Mouse (Mus musculus) neural tube, embryonic 11.5 days (tissue): ENCODE measurements at regions not wholly inside any gene's neighbourhood (a gene's known extent, or its start where the extent isn't known, plus 50 kb on each side); places are given as distances from the start of the nearest gene placed in this dataset.

Source experiments
- ATAC-seq: fragments of 200-750 bp; cut with Nextera tagmentation; 2 replicates; pipeline ENCODE4 v1.8.0; 2017; ENCODE audit warnings: moderate number of reproducible peaks, mild to moderate bottlenecking, moderate TSS enrichment, moderate library complexity; ENCODE audit not compliant: insufficient read depth, low FRiP score, low TSS enrichment
- DNase-seq: peaks from one replicate; pipeline ENCODE4 v3.0.0-alpha.2; 2015; ENCODE audit warnings: low spot score
- H3K27ac ChIP-seq: fragments of 300-500 bp; sonication (generic); 2 replicates; pipeline ENCODE4 v1.5.1; 2014; ENCODE audit warnings: low read depth, mild to moderate bottlenecking, low read length
- H3K27me3 ChIP-seq: fragments of 300-500 bp; sonication (generic); 2 replicates; pipeline ENCODE4 v1.6.1; 2014; ENCODE audit warnings: mild to moderate bottlenecking, low read length, mixed read lengths; ENCODE audit not compliant: control insufficient read depth, insufficient read depth
- H3K36me3 ChIP-seq: fragments of 300-500 bp; sonication (generic); 2 replicates; pipeline ENCODE4 v1.6.1; 2014; ENCODE audit warnings: mild to moderate bottlenecking, low read length, moderate library complexity, mixed read lengths; ENCODE audit not compliant: control insufficient read depth, insufficient read depth
- H3K4me1 ChIP-seq: fragments of 300-500 bp; sonication (generic); 2 replicates; pipeline ENCODE4 v1.6.1; 2014; ENCODE audit warnings: low read length, mixed read lengths; ENCODE audit not compliant: control insufficient read depth, insufficient read depth
- H3K4me2 ChIP-seq: fragments of 300-500 bp; sonication (generic); 2 replicates; pipeline ENCODE4 v1.6.1; 2014; ENCODE audit warnings: low read depth, mild to moderate bottlenecking, moderate library complexity
- H3K4me3 ChIP-seq: fragments of 300-500 bp; sonication (generic); 2 replicates; pipeline ENCODE4 v1.5.1; 2014; ENCODE audit warnings: low read depth, low read length
- H3K9ac ChIP-seq: fragments of 300-500 bp; sonication (generic); 2 replicates; pipeline ENCODE4 v1.6.1; 2014; ENCODE audit warnings: mild to moderate bottlenecking, low read length
- H3K9me3 ChIP-seq: fragments of 300-500 bp; sonication (generic); 2 replicates; pipeline ENCODE4 v1.6.1; 2016; ENCODE audit warnings: low read length; ENCODE audit not compliant: control insufficient read depth
- WGBS: fragments of 180-500 bp; shearing (Covaris S2); extraction: QIAGEN DNeasy Blood & Tissue Kit; methylation state at CpG from one replicate; pipeline ENCODE4 v1.1.7; 2014; 5-methylcytosine and 5-hydroxymethylcytosine counted together

GRCm38 (mm10) chr1:61146222-61146723, 168.5 kb downstream of the Icos start:
- 42% methylated on average over 3 of the region's 3 CpGs for WGBS
- DNase-seq, result no peak
- no peak overlapping the region for H3K9ac ChIP-seq
- H3K9me3 ChIP-seq, result no peaks in the 10 kb centered on the region
- no peak overlapping the region for H3K4me3 ChIP-seq
- H3K4me2 ChIP-seq, result no peak overlapping the region
- ATAC-seq, result no peak
- no peaks in the 10 kb centered on the region for H3K36me3 ChIP-seq
- H3K4me1 ChIP-seq, result peaks cover 31% of the 10 kb centered on the region
- no peaks in the 10 kb centered on the region for H3K27me3 ChIP-seq
- no peak overlapping the region for H3K27ac ChIP-seq

- Histone ChIP-seq H3K4me2 (no peak overlapping the region), H3K27ac (no peak overlapping the region), H3K9me3 (no peaks in the 10 kb centered on the region), H3K27me3 (no peaks in the 10 kb centered on the region), H3K4me3 (no peak overlapping the region), H3K9ac (no peak overlapping the region), H3K36me3 (no peaks in the 10 kb centered on the region), H3K4me1 (no peaks in the 10 kb centered on the region; the same call in 1 of the 2 replicates)
- WGBS, result 50% methylated on average over 2 of the region's 2 CpGs
- DNase-seq (no peak), ATAC-seq (no peak)
Measured at GRCm38 (mm10) chr1:61151742-61152141, 174.0 kb downstream of the Icos start.

- Histone ChIP-seq H3K9me3 (no peaks in the 10 kb centered on the region), H3K27me3 (no peaks in the 10 kb centered on the region), H3K4me1 (no peaks in the 10 kb centered on the region; the same call in 1 of the 2 replicates), H3K9ac (no peak overlapping the region), H3K4me2 (no peak overlapping the region), H3K4me3 (no peak overlapping the region), H3K36me3 (no peaks in the 10 kb centered on the region), H3K27ac (no peak overlapping the region)
- WGBS, result 78% methylated on average over 5 of the region's 5 CpGs
- DNase-seq, result no peak
- no peak for ATAC-seq
Measured at GRCm38 (mm10) chr1:61152157-61152556, 174.4 kb downstream of the Icos start.

- no peaks in the 10 kb centered on the region for H3K36me3 ChIP-seq
- DNase-seq (no peak), ATAC-seq (no peak)
- no peak overlapping the region for H3K9ac ChIP-seq
- H3K27me3 ChIP-seq, result no peaks in the 10 kb centered on the region
- no peaks in the 10 kb centered on the region; the same call in 1 of the 2 replicates for H3K4me1 ChIP-seq
- H3K9me3 ChIP-seq, result no peaks in the 10 kb centered on the region
- over 99% methylated on average over 3 of the region's 3 CpGs for WGBS
- H3K27ac ChIP-seq, result no peak overlapping the region
- no peak overlapping the region for H3K4me2 ChIP-seq
- no peak overlapping the region for H3K4me3 ChIP-seq
Measured at GRCm38 (mm10) chr1:61154216-61154615, 176.5 kb downstream of the Icos start.

GRCm38 (mm10) chr1:61157271-61157670, 179.5 kb downstream of the Icos start:
- Histone ChIP-seq H3K4me3 (no peak overlapping the region), H3K36me3 (no peaks in the 10 kb centered on the region), H3K9me3 (no peaks in the 10 kb centered on the region), H3K9ac (no peak overlapping the region), H3K27ac (no peak overlapping the region), H3K4me2 (no peak overlapping the region), H3K4me1 (no peaks in the 10 kb centered on the region), H3K27me3 (no peaks in the 10 kb centered on the region)
- DNase-seq, result no peak
- 73% methylated on average over 4 of the region's 4 CpGs for WGBS
- ATAC-seq, result no peak

- no peak overlapping the region for H3K9ac ChIP-seq
- H3K27me3 ChIP-seq, result no peaks in the 10 kb centered on the region
- H3K4me1 ChIP-seq, result no peaks in the 10 kb centered on the region
- 74% methylated on average over 3 of the region's 3 CpGs for WGBS
- H3K27ac ChIP-seq, result no peak overlapping the region
- H3K4me3 ChIP-seq, result no peak overlapping the region
- no peak overlapping the region for H3K4me2 ChIP-seq
- no peaks in the 10 kb centered on the region for H3K36me3 ChIP-seq
- no peaks in the 10 kb centered on the region for H3K9me3 ChIP-seq
- DNase-seq (no peak), ATAC-seq (no peak)
Measured at GRCm38 (mm10) chr1:61160505-61160904, 182.8 kb downstream of the Icos start.

GRCm38 (mm10) chr1:61164271-61164670, 186.5 kb downstream of the Icos start:
- Histone ChIP-seq H3K4me1 (no peaks in the 10 kb centered on the region), H3K4me2 (no peak overlapping the region), H3K27me3 (no peaks in the 10 kb centered on the region), H3K27ac (no peak overlapping the region), H3K9ac (no peak overlapping the region), H3K9me3 (no peaks in the 10 kb centered on the region), H3K4me3 (no peak overlapping the region), H3K36me3 (no peaks in the 10 kb centered on the region)
- no peak for ATAC-seq
- 86% methylated on average over 2 of the region's 2 CpGs for WGBS
- DNase-seq, result no peak

- H3K27ac ChIP-seq, result no peak overlapping the region
- H3K36me3 ChIP-seq, result no peaks in the 10 kb centered on the region
- no peak overlapping the region for H3K4me2 ChIP-seq
- DNase-seq (no peak), ATAC-seq (no peak)
- H3K27me3 ChIP-seq, result no peaks in the 10 kb centered on the region
- H3K9ac ChIP-seq, result no peak overlapping the region
- no peak overlapping the region for H3K4me3 ChIP-seq
- 86% methylated on average over 6 of the region's 6 CpGs for WGBS
- H3K9me3 ChIP-seq, result no peaks in the 10 kb centered on the region
- no peaks in the 10 kb centered on the region for H3K4me1 ChIP-seq
Measured at GRCm38 (mm10) chr1:61171941-61172340, 194.2 kb downstream of the Icos start.

GRCm38 (mm10) chr1:61172946-61173345, 195.2 kb downstream of the Icos start:
- ATAC-seq (no peak), DNase-seq (no peak)
- H3K4me3 ChIP-seq, result no peak overlapping the region
- 84% methylated on average over 6 of the region's 6 CpGs for WGBS
- H3K27ac ChIP-seq, result no peak overlapping the region
- no peak overlapping the region for H3K4me2 ChIP-seq
- H3K4me1 ChIP-seq, result no peaks in the 10 kb centered on the region
- no peaks in the 10 kb centered on the region for H3K9me3 ChIP-seq
- H3K27me3 ChIP-seq, result no peaks in the 10 kb centered on the region
- no peak overlapping the region for H3K9ac ChIP-seq
- no peaks in the 10 kb centered on the region for H3K36me3 ChIP-seq
